Mouse (Mus musculus) lung, postnatal 0 days (tissue): Measurements from ENCODE around the gene Mtfr1l.

Experiments used
- CTCF ChIP-seq: IDR thresholded peaks from 2 replicates; pipeline ENCODE4 v1.5.1; 2016; ENCODE audit warnings: antibody characterized with exemption, mild to moderate bottlenecking
- EP300 ChIP-seq: IDR thresholded peaks from 2 replicates; pipeline ENCODE4 v1.6.1; 2016; ENCODE audit warnings: antibody characterized with exemption, mild to moderate bottlenecking, control low read depth

- TF ChIP-seq CTCF (no peak), EP300 (no peak)
These were observed 55.3 kb downstream of the Mtfr1l start for GRCm38 (mm10) chr4:134479839-134480238.
